Mouse (Mus musculus) intestine, embryonic 14.5 days (tissue): Measurements from ENCODE around the gene Pfdn2. TPM values are rescaled to one million over a fixed set of nuclear protein-coding genes. Genes with fewer than 3 reads are reported as not detected.
"Not testable (repeated sequence)": the region's sequence is repeated elsewhere in the genome, so short reads cannot be mapped to it uniquely, and the experiment has no call there.

Source experiments
- ATAC-seq: fragments of 200-750 bp; cut with Nextera tagmentation; replicated peaks from 2 replicates; pipeline ENCODE4 v1.8.0; 2017; ENCODE audit warnings: low read depth, moderate number of reproducible peaks, moderate TSS enrichment, moderate library complexity; ENCODE audit not compliant: low FRiP score, low TSS enrichment
- DNase-seq: peaks from one replicate; pipeline ENCODE4 v3.0.0-alpha.2; 2018; ENCODE audit warnings: low spot score
- H3K27ac ChIP-seq: fragments of 300-500 bp; sonication (generic); 2 replicates; pipeline ENCODE4 v1.5.1; 2014; ENCODE audit warnings: low read depth, mild to moderate bottlenecking, control low read depth
- H3K27me3 ChIP-seq: fragments of 300-500 bp; sonication (generic); replicated peaks from 2 replicates; pipeline ENCODE4 v1.6.1; 2014; ENCODE audit warnings: low read length, control low read depth; ENCODE audit not compliant: control insufficient read depth, insufficient read depth
- H3K36me3 ChIP-seq: fragments of 300-500 bp; sonication (generic); 2 replicates; pipeline ENCODE4 v1.6.1; 2014; ENCODE audit warnings: low read length, control low read depth; ENCODE audit not compliant: control insufficient read depth, insufficient read depth
- H3K4me1 ChIP-seq: fragments of 300-500 bp; sonication (generic); replicated peaks from 2 replicates; pipeline ENCODE4 v1.6.1; 2014; ENCODE audit warnings: low read length, control low read depth, mixed read lengths; ENCODE audit not compliant: control insufficient read depth, insufficient read depth
- H3K4me2 ChIP-seq: fragments of 300-500 bp; sonication (generic); 2 replicates; pipeline ENCODE4 v1.6.1; 2014; ENCODE audit warnings: low read length
- H3K4me3 ChIP-seq: fragments of 300-500 bp; sonication (generic); 2 replicates; pipeline ENCODE4 v1.5.1; 2014; ENCODE audit warnings: low read depth, low read length, control low read depth, mixed read lengths
- H3K9ac ChIP-seq: fragments of 300-500 bp; sonication (generic); 2 replicates; pipeline ENCODE4 v1.6.1; 2014; ENCODE audit warnings: mild to moderate bottlenecking, low read length
- H3K9me3 ChIP-seq: fragments of 300-500 bp; sonication (generic); 2 replicates; pipeline ENCODE4 v1.6.1; 2016; ENCODE audit warnings: low read length, control low read depth; ENCODE audit not compliant: control insufficient read depth
- WGBS: fragments of 180-500 bp; shearing (Covaris S2); extraction: QIAGEN DNeasy Blood & Tissue Kit; methylation state at CpG from one replicate; pipeline ENCODE4 v1.1.7; 2014; 5-methylcytosine and 5-hydroxymethylcytosine counted together
- polyA plus RNA-seq: library from polyadenylated mRNA; unstranded; fragments of >200 nt; fragmentation: Nextera tagmentation; extraction: Ambion mirVana; gene quantifications from 2 replicates; pipeline ENCODE4 v1.2.1, GENCODE M21; 2014

Gene Pfdn2
- polyA plus RNA-seq, 1 experiment from 2014 or later, result 51.4 TPM

GRCm38 (mm10) chr1:171325571-171325970 lies 19.9 kb upstream of the Pfdn2 start:
- WGBS, result 84% methylated on average over 2 of the region's 2 CpGs
- no peak overlapping the region for H3K4me3 ChIP-seq
- H3K9ac ChIP-seq, result no peak overlapping the region
- H3K4me2 ChIP-seq, result no peak overlapping the region
- ATAC-seq (no peak), DNase-seq (no peak)
- no peak overlapping the region for H3K27ac ChIP-seq
- peaks cover 13% of the 10 kb centered on the region; the same call in 1 of the 2 replicates for H3K4me1 ChIP-seq
- H3K9me3 ChIP-seq, result no peaks in the 10 kb centered on the region
- H3K27me3 ChIP-seq, result no peaks in the 10 kb centered on the region
- H3K36me3 ChIP-seq, result no peaks in the 10 kb centered on the region

GRCm38 (mm10) chr1:171326588-171326987 lies 18.9 kb upstream of the Pfdn2 start:
- not testable (repeated sequence) for H3K27ac ChIP-seq, H3K9me3 ChIP-seq, DNase-seq, H3K4me3 ChIP-seq, H3K27me3 ChIP-seq, H3K36me3 ChIP-seq, H3K4me2 ChIP-seq, ATAC-seq, H3K9ac ChIP-seq
- 94% methylated on average over 3 of the region's 4 CpGs for WGBS
- peaks cover 19% of the 10 kb centered on the region; the same call in 1 of the 2 replicates for H3K4me1 ChIP-seq

DNA sequence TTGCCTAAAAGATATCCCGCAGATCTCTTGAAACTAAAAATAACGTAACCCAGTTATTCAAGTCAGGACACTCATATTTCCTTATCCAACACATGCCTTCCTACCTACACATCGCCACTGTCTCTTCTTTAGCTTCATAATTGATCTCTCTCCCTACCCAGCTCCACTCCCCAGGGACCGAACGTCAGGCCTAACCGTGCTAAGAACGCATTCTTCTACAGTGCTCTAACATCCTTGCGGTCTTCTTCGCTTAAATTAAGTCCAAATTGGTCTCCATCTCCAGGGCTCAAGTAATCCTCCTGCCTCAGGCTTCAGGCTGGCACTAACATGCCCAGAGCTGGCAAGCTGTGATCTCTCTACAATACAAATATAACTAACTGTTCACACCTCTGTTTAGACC lies 17.2 kb upstream of the Pfdn2 start:
- peak; percentile 63 for DNase-seq
- peaks cover 7% of the 10 kb centered on the region for H3K36me3 ChIP-seq
- H3K4me2 ChIP-seq, result peak overlapping the region; percentile 89
- peak overlapping the region; percentile 76 for H3K4me3 ChIP-seq
- no peak for ATAC-seq
- H3K27me3 ChIP-seq, result no peaks in the 10 kb centered on the region
- peak overlapping the region; percentile 93 for H3K9ac ChIP-seq
- H3K27ac ChIP-seq, result peak overlapping the region; percentile 99
- H3K4me1 ChIP-seq, result peaks cover 19% of the 10 kb centered on the region; the same call in 1 of the 2 replicates
- H3K9me3 ChIP-seq, result no peaks in the 10 kb centered on the region
- 22% methylated on average over 9 of the region's 9 CpGs for WGBS

- peak within 1 kb of the TSS; percentile 89 for H3K4me2 ChIP-seq
- H3K27ac ChIP-seq, result peak within 1 kb of the TSS; percentile 99
- peak within 1 kb of the TSS; percentile 93 for H3K9ac ChIP-seq
- peaks cover 19% of the 10 kb centered on the region; the same call in 1 of the 2 replicates for H3K4me1 ChIP-seq
- H3K27me3 ChIP-seq, result no peaks in the 10 kb centered on the region
- peak; percentile 91 for ATAC-seq
- H3K36me3 ChIP-seq, result peaks cover 13% of the 10 kb centered on the region
- under 1% methylated on average over 48 of the region's 48 CpGs for WGBS
- H3K4me3 ChIP-seq, result peak within 1 kb of the TSS; percentile 76
- H3K9me3 ChIP-seq, result no peaks in the 10 kb centered on the region
- DNase-seq, result peak; percentile 95
Observed at GRCm38 (mm10) chr1:171328839-171329432, 16.5 kb upstream of the Pfdn2 start, which contains the start of gene Dedd. Gene Dedd, plus strand, starts transcription at chr1:171329145.

DNA sequence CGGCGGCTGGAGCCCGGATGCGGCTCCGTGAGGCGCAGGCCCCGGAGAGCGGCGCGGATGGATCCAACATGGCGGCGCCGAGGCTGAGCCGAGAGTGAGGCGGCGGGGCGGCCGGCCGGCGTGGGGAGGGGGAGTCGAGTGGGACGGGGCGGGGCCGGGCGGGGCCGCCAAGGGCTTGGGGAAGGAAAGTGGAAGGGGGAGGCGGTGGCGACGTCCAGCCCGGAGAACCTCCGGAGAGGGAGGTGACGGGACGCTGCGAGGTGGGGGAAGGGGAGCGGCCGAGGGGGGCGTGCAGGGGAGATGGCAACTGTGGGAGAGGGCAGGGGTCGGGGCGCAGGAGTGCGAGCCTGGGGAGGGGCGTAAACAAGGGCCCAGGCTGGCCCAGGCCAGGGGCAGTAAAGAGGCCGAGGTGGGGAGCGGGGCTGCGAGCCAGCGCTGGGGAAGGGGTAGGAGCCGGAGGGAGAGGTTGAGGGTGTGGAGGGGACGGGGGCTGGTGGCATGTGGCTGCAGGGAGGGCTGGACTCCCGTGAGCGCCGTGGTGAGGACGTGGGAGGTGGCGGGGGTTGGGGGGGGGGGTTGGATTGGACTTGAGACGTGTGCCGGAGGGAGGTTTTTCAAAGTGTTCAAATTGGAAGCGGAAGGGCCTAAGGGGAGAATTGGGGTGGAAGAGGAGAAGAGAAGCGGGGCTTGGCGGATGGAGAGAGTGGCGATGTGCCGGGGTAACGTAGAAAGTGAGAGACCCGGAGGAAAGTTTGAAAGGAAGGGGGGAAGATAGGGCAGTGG lies 15.8 kb upstream of the Pfdn2 start:
- ATAC-seq, result peak; percentile 92
- Histone ChIP-seq H3K36me3 (peaks cover 13% of the 10 kb centered on the region), H3K9me3 (no peaks in the 10 kb centered on the region), H3K4me3 (peak overlapping the region; percentile 76), H3K4me2 (peak overlapping the region; percentile 89), H3K27me3 (no peaks in the 10 kb centered on the region), H3K27ac (peak overlapping the region; percentile 99), H3K4me1 (peaks cover 19% of the 10 kb centered on the region; the same call in 1 of the 2 replicates), H3K9ac (peak overlapping the region; percentile 93)
- DNase-seq, result no peak
- WGBS, result 1% methylated on average over 51 of the region's 61 CpGs

DNA sequence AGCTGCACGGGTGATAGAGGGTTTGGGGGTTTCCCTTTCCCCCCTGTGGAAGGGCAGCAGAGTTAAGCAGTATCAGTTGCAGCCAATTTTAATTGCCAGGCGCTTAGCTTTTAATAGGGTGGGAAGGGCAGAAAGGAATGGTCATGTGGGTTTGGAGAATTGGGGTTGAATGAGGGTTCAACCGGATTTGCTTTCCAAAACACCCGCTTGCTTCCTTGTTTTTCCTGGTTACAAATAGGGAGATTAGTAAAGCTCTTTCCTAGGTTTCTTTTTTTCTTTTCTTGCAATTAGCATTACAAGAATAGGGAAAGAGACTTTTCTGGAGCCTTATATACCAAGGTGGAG lies 15.3 kb upstream of the Pfdn2 start:
- DNase-seq (no peak), ATAC-seq (no peak)
- WGBS, result 0% methylated on average over 4 of the region's 4 CpGs
- Histone ChIP-seq H3K27me3 (no peaks in the 10 kb centered on the region), H3K9me3 (no peaks in the 10 kb centered on the region), H3K4me3 (peak overlapping the region; percentile 76), H3K36me3 (peaks cover 17% of the 10 kb centered on the region), H3K4me2 (peak overlapping the region; percentile 89), H3K27ac (peak overlapping the region; percentile 99), H3K9ac (peak overlapping the region; percentile 93), H3K4me1 (peaks cover 19% of the 10 kb centered on the region; the same call in 1 of the 2 replicates)

DNA sequence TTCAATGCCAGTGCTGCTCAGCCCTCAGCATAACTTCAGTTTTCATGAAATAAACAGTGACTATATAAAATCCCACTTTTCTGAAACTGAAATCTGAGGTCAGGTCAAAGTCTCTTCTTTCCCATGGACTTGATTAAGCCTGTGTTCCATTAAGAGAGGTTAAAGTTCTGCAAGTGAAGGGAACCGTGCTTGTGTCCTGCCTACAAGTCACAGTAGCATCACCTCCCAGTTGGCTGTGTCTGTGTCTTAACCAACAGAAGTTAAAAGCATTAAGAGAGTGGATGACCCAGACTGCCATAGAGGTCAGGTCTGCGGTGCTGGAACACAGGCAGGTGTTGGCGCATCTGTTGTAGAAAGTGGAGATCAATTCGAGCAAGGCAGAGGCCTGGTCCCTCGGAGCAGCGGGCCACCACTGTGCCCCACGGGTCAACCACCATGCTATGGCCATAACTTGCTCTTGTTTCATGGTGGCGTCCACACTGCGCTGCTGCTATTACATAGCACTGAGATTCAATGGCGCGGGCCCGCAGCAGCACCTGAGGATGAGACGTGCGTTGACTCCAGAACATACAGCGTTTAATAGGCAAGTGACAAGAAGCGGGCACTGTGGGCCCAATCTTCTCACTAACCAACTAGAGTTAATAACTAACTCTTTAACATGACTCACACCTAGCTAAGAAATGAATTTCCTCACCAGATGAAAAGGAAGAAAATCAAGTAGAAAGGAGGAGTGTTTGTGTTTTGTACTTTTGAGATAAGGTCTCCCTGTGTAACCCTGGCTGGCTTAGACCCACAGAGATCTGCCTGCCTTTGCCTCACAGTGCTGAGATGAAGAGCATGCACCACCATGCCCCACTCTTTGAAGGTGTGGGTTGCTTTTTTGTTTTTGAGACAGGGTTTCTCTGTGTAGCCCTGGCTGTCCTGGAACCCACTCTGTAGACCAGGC lies 2.9 kb upstream of the Pfdn2 start:
- DNase-seq, result no peak
- Histone ChIP-seq H3K27me3 (no peaks in the 10 kb centered on the region), H3K27ac (no peak overlapping the region), H3K4me1 (peaks cover 11% of the 10 kb centered on the region), H3K4me2 (no peak overlapping the region), H3K4me3 (no peak overlapping the region), H3K9me3 (no peaks in the 10 kb centered on the region), H3K36me3 (peaks cover 64% of the 10 kb centered on the region), H3K9ac (no peak overlapping the region)
- ATAC-seq, result no peak
- WGBS, result 91% methylated on average over 16 of the region's 16 CpGs

GRCm38 (mm10) chr1:171343922-171344677 lies 1.4 kb upstream of the Pfdn2 start:
- Histone ChIP-seq H3K4me1 (peaks cover 11% of the 10 kb centered on the region), H3K4me3 (no peak overlapping the region), H3K27me3 (no peaks in the 10 kb centered on the region), H3K4me2 (peak overlapping the region; percentile 95), H3K9me3 (no peaks in the 10 kb centered on the region), H3K27ac (no peak overlapping the region), H3K36me3 (peaks cover 49% of the 10 kb centered on the region), H3K9ac (no peak overlapping the region)
- DNase-seq (no peak), ATAC-seq (no peak)
- WGBS, result 81% methylated on average over 9 of the region's 9 CpGs
